Mouse (Mus musculus) neural tube, embryonic 15.5 days (tissue): Measurements from ENCODE around the gene Med6. TPM values are rescaled to one million over a fixed set of nuclear protein-coding genes. Genes with fewer than 3 reads are reported as not detected.

Experiments used
- ATAC-seq: fragments of 200-750 bp; cut with Nextera tagmentation; 2 replicates; pipeline ENCODE4 v1.8.0; 2017; ENCODE audit warnings: mild to moderate bottlenecking, moderate TSS enrichment, moderate library complexity; ENCODE audit not compliant: low FRiP score
- H3K27ac ChIP-seq: fragments of 300-500 bp; sonication (generic); replicated peaks from 2 replicates; pipeline ENCODE4 v1.5.1; 2015; ENCODE audit warnings: mild to moderate bottlenecking, inconsistent platforms
- H3K27me3 ChIP-seq: fragments of 300-500 bp; sonication (generic); replicated peaks from 2 replicates; pipeline ENCODE4 v1.6.1; 2015; ENCODE audit warnings: inconsistent platforms
- H3K36me3 ChIP-seq: fragments of 300-500 bp; sonication (generic); 2 replicates; pipeline ENCODE4 v1.6.1; 2015; ENCODE audit warnings: inconsistent platforms
- H3K4me1 ChIP-seq: fragments of 300-500 bp; sonication (generic); 2 replicates; pipeline ENCODE4 v1.6.1; 2015; ENCODE audit warnings: inconsistent platforms
- H3K4me2 ChIP-seq: fragments of 300-500 bp; sonication (generic); 2 replicates; pipeline ENCODE4 v1.6.1; 2015; ENCODE audit warnings: inconsistent platforms, mild to moderate bottlenecking, moderate library complexity
- H3K4me3 ChIP-seq: fragments of 300-500 bp; sonication (generic); replicated peaks from 2 replicates; pipeline ENCODE4 v1.5.1; 2015; ENCODE audit warnings: mild to moderate bottlenecking, inconsistent platforms
- H3K9ac ChIP-seq: fragments of 300-500 bp; sonication (generic); replicated peaks from 2 replicates; pipeline ENCODE4 v1.6.1; 2015; ENCODE audit warnings: mild to moderate bottlenecking, inconsistent platforms
- H3K9me3 ChIP-seq: fragments of 300-500 bp; sonication (generic); replicated peaks from 2 replicates; pipeline ENCODE4 v1.6.1; 2016; ENCODE audit warnings: inconsistent platforms
- WGBS: fragments of 180-500 bp; shearing (Covaris S2); methylation state at CpG from one replicate; pipeline ENCODE4 v1.1.7; 2015; ENCODE audit warnings: mixed read lengths; 5-methylcytosine and 5-hydroxymethylcytosine counted together
- polyA plus RNA-seq: library from polyadenylated mRNA; unstranded; fragments of >200 nt; fragmentation: Nextera tagmentation; extraction: Ambion mirVana; gene quantifications from 2 replicates; pipeline ENCODE4 v1.2.1, GENCODE M21; 2015

Gene Med6
- polyA plus RNA-seq, 1 experiment from 2014 or later = 37.6 TPM

GRCm38 (mm10) chr12:81623377-81623776 is 28.6 kb upstream of the Med6 start:
- H3K4me2 ChIP-seq = no peak overlapping the region
- no peak overlapping the region for H3K27ac ChIP-seq
- no peak overlapping the region for H3K9ac ChIP-seq
- 0 out of 2 replicates have a peak, but pooled peaks cover 3% of the 10 kb centered on the region for H3K4me1 ChIP-seq
- H3K9me3 ChIP-seq = no peaks in the 10 kb centered on the region
- peaks cover 7% of the 10 kb centered on the region; the same call in 1 of the 2 replicates for H3K27me3 ChIP-seq
- H3K4me3 ChIP-seq = no peak overlapping the region
- H3K36me3 ChIP-seq = no peaks in the 10 kb centered on the region
- no peak for ATAC-seq
- 69% methylated on average over 4 of the region's 4 CpGs for WGBS

- Histone ChIP-seq H3K27ac (no peak overlapping the region), H3K4me3 (no peak overlapping the region), H3K4me1 (0 out of 2 replicates have a peak, but pooled peaks cover 3% of the 10 kb centered on the region), H3K27me3 (peaks cover 2% of the 10 kb centered on the region; the same call in 1 of the 2 replicates), H3K36me3 (no peaks in the 10 kb centered on the region), H3K4me2 (no peak overlapping the region), H3K9ac (no peak overlapping the region), H3K9me3 (no peaks in the 10 kb centered on the region)
- no peak for ATAC-seq
- 23% methylated on average over 5 of the region's 5 CpGs for WGBS
These were observed 24.5 kb upstream of the Med6 start for GRCm38 (mm10) chr12:81619302-81619701.

GRCm38 (mm10) chr12:81616980-81617379 is 22.2 kb upstream of the Med6 start:
- no peak for ATAC-seq
- Histone ChIP-seq H3K27me3 (peaks cover 2% of the 10 kb centered on the region; the same call in 1 of the 2 replicates), H3K4me1 (0 out of 2 replicates have a peak, but pooled peaks cover 3% of the 10 kb centered on the region), H3K9me3 (no peaks in the 10 kb centered on the region), H3K36me3 (no peaks in the 10 kb centered on the region), H3K27ac (no peak overlapping the region), H3K9ac (no peak overlapping the region), H3K4me3 (no peak overlapping the region), H3K4me2 (no peak overlapping the region)
- WGBS = 54% methylated on average over 7 of the region's 7 CpGs

- H3K9me3 ChIP-seq = no peaks in the 10 kb centered on the region
- ATAC-seq = no peak
- H3K4me3 ChIP-seq = no peak overlapping the region
- H3K4me1 ChIP-seq = 0 out of 2 replicates have a peak, but pooled peaks cover 3% of the 10 kb centered on the region
- no peaks in the 10 kb centered on the region for H3K36me3 ChIP-seq
- no peak overlapping the region for H3K4me2 ChIP-seq
- H3K27ac ChIP-seq = no peak overlapping the region
- peaks cover 2% of the 10 kb centered on the region; the same call in 1 of the 2 replicates for H3K27me3 ChIP-seq
- H3K9ac ChIP-seq = no peak overlapping the region
- 93% methylated on average over 6 of the region's 6 CpGs for whole genome bisulfite sequencing
These were observed 21.0 kb upstream of the Med6 start for GRCm38 (mm10) chr12:81615807-81616206.

- Histone ChIP-seq H3K9ac (no peak overlapping the region), H3K4me1 (peaks cover 9% of the 10 kb centered on the region), H3K27ac (no peak overlapping the region), H3K9me3 (no peaks in the 10 kb centered on the region), H3K27me3 (no peaks in the 10 kb centered on the region), H3K4me2 (no peak overlapping the region), H3K4me3 (no peak overlapping the region), H3K36me3 (no peaks in the 10 kb centered on the region)
- no peak for ATAC-seq
These were observed 14.6 kb upstream of the Med6 start for GRCm38 (mm10) chr12:81609445-81609844.

GRCm38 (mm10) chr12:81604995-81605784 is 10.4 kb upstream of the Med6 start:
- no peaks in the 10 kb centered on the region for H3K9me3 ChIP-seq
- peak; percentile 50 for ATAC-seq
- peak overlapping the region; percentile 65; the same call in 1 of the 2 replicates for H3K27ac ChIP-seq

GRCm38 (mm10) chr12:81596547-81597262 is 1.9 kb upstream of the Med6 start:
- no peak for ATAC-seq
- Histone ChIP-seq H3K9ac (no peak overlapping the region), H3K4me2 (no peak overlapping the region), H3K27me3 (peaks cover 6% of the 10 kb centered on the region; the same call in 1 of the 2 replicates), H3K9me3 (no peaks in the 10 kb centered on the region), H3K4me1 (peaks cover 9% of the 10 kb centered on the region), H3K4me3 (no peak overlapping the region), H3K36me3 (no peaks in the 10 kb centered on the region), H3K27ac (no peak overlapping the region)
- 86% methylated on average over 8 of the region's 8 CpGs for WGBS

More at GRCm38 (mm10) chr12:81604995-81605784, 10.4 kb upstream of the Med6 start:
- WGBS = 40% methylated on average over 5 of the region's 5 CpGs
- H3K4me1 ChIP-seq = peaks cover 9% of the 10 kb centered on the region
- no peak overlapping the region for H3K9ac ChIP-seq
- no peak overlapping the region for H3K4me2 ChIP-seq
- H3K27me3 ChIP-seq = peaks cover 3% of the 10 kb centered on the region; the same call in 1 of the 2 replicates
- H3K4me3 ChIP-seq = no peak overlapping the region
- H3K36me3 ChIP-seq = no peaks in the 10 kb centered on the region

- Histone ChIP-seq H3K36me3 (peaks cover 26% of the 10 kb centered on the region), H3K27me3 (no peaks in the 10 kb centered on the region), H3K27ac (no peak within 1 kb of the TSS), H3K9me3 (no peaks in the 10 kb centered on the region), H3K4me3 (no peak within 1 kb of the TSS), H3K4me1 (no peaks in the 10 kb centered on the region), H3K9ac (no peak within 1 kb of the TSS), H3K4me2 (no peak within 1 kb of the TSS)
- 97% methylated on average over 1 of the region's 1 CpGs for WGBS
- ATAC-seq = no peak
These were observed 26.4 kb downstream of the Med6 start, which contains the start of gene Adam21 for GRCm38 (mm10) chr12:81568374-81568773. TSS of gene Adam21 (minus strand) at chr12:81568474.

- H3K36me3 ChIP-seq = peaks cover 24% of the 10 kb centered on the region
- H3K9me3 ChIP-seq = no peaks in the 10 kb centered on the region
- H3K4me3 ChIP-seq = no peak overlapping the region
- ATAC-seq = no peak
- 85% methylated on average over 5 of the region's 5 CpGs for whole genome bisulfite sequencing
- H3K4me1 ChIP-seq = no peaks in the 10 kb centered on the region
- H3K4me2 ChIP-seq = no peak overlapping the region
- H3K27me3 ChIP-seq = no peaks in the 10 kb centered on the region
- H3K27ac ChIP-seq = no peak overlapping the region
- no peak overlapping the region for H3K9ac ChIP-seq
These were observed 26.9 kb downstream of the Med6 start for GRCm38 (mm10) chr12:81567931-81568330.

- no peak overlapping the region for H3K4me3 ChIP-seq
- ATAC-seq = no peak
- peaks cover 7% of the 10 kb centered on the region; the same call in 1 of the 2 replicates for H3K36me3 ChIP-seq
- no peaks in the 10 kb centered on the region for H3K27me3 ChIP-seq
- H3K4me2 ChIP-seq = no peak overlapping the region
- H3K9ac ChIP-seq = no peak overlapping the region
- no peaks in the 10 kb centered on the region for H3K9me3 ChIP-seq
- no peaks in the 10 kb centered on the region for H3K4me1 ChIP-seq
- H3K27ac ChIP-seq = no peak overlapping the region
- 96% methylated on average over 3 of the region's 3 CpGs for WGBS
These were observed 30.6 kb downstream of the Med6 start for GRCm38 (mm10) chr12:81564173-81564572.

GRCm38 (mm10) chr12:81549286-81549685 is 45.5 kb downstream of the Med6 start:
- no peak for ATAC-seq
- Histone ChIP-seq H3K9ac (no peak overlapping the region), H3K4me2 (no peak overlapping the region), H3K9me3 (no peaks in the 10 kb centered on the region; the same call in 1 of the 2 replicates), H3K27me3 (no peaks in the 10 kb centered on the region), H3K4me1 (no peaks in the 10 kb centered on the region), H3K36me3 (no peaks in the 10 kb centered on the region), H3K4me3 (no peak overlapping the region), H3K27ac (no peak overlapping the region)
- WGBS = 93% methylated on average over 3 of the region's 3 CpGs
